23 mouse cellular contexts compared by ENCODE assay signal in genomic region chr3:27735113-27735512, GRCm38 (mm10). TPM values are rescaled to one million over a fixed set of nuclear protein-coding genes. Genes with fewer than 3 reads are reported as not detected.
DNase-seq lines count a peak whose midpoint lies in the region; ATAC-seq lines count a peak whose summit lies in the region.
"Had no signal": no experiment of that assay in that cellular context is flagged by ENCODE, and none has a peak within 500 bp of the region (broad histone marks: within the 10 kb centered on the region; RNA-seq: fewer than 3 reads in every experiment).

No protein-coding gene starts in this region.

- no peak overlapping the region for H3K4me3 ChIP-seq in lung, embryonic 15.5 days
- H3K4me3 ChIP-seq: embryonic facial prominence, embryonic 13.5 days; embryonic facial prominence, embryonic 15.5 days; erythroblast, embryonic 14.5 days; forebrain, embryonic 10.5 days; forebrain, embryonic 12.5 days had no signal

- 73% methylated on average over 5 of the region's 5 CpGs for WGBS in lung, embryonic 15.5 days

- no peak overlapping the region for H3K4me2 ChIP-seq in lung, embryonic 15.5 days
- H3K4me2 ChIP-seq: embryonic facial prominence, embryonic 13.5 days; embryonic facial prominence, embryonic 15.5 days; forebrain, embryonic 12.5 days had no signal

- no peak for DNase-seq in lung, postnatal 36 days
- no peak for DNase-seq in spleen, postnatal 4 days (ENCODE audit: low spot score in 2 of 2)
- no peak for DNase-seq in left cerebral cortex, postnatal 25 days (ENCODE audit: low spot score in 2 of 2)
- DNase-seq: adrenal gland, adult 2 months; adrenal gland, postnatal 10 days; adrenal gland, postnatal 25 days; cerebellum, adult 11 months; cerebellum, adult 18-20 months; cerebellum, adult 8-10 months; cerebellum, adult 9-11 months; cerebellum, postnatal 14 days; cerebellum, postnatal 36 days; embryo, embryonic 11 days had no signal

- ATAC-seq in lung, embryonic 15.5 days (ENCODE audit: borderline replicate concordance, extremely low read depth, low FRiP score, low TSS enrichment), result no peak
- ATAC-seq in granulocyte monocyte progenitor cell, adult 5-6 weeks (replicated peaks; ENCODE audit: poor library complexity, severe bottlenecking), result peak; percentile 83
- peak; percentile 64; the same call in 1 of the 2 replicates for ATAC-seq in megakaryocyte, adult 5-6 weeks (ENCODE audit: poor library complexity, severe bottlenecking)
- ATAC-seq: forebrain, embryonic 14.5 days had no signal

- H3K27me3 ChIP-seq in lung, embryonic 15.5 days, result no peaks in the 10 kb centered on the region
- H3K27me3 ChIP-seq: embryonic facial prominence, embryonic 13.5 days; embryonic facial prominence, embryonic 15.5 days; forebrain, embryonic 12.5 days had no signal

- H3K27ac ChIP-seq in lung, embryonic 15.5 days, result peak overlapping the region; percentile 55; the same call in 1 of the 2 replicates
- H3K27ac ChIP-seq: embryonic facial prominence, embryonic 13.5 days; embryonic facial prominence, embryonic 15.5 days; forebrain, embryonic 10.5 days; forebrain, embryonic 12.5 days had no signal

- no peaks in the 10 kb centered on the region for H3K9me3 ChIP-seq in lung, embryonic 15.5 days
- H3K9me3 ChIP-seq: embryonic facial prominence, embryonic 13.5 days; embryonic facial prominence, embryonic 15.5 days; forebrain, embryonic 10.5 days; forebrain, embryonic 12.5 days had no signal

- H3K4me1 ChIP-seq in lung, embryonic 15.5 days, result peaks cover 9% of the 10 kb centered on the region
- H3K4me1 ChIP-seq: embryonic facial prominence, embryonic 15.5 days had no signal

- no peak overlapping the region for H3K9ac ChIP-seq in lung, embryonic 15.5 days
- H3K9ac ChIP-seq: embryonic facial prominence, embryonic 13.5 days; embryonic facial prominence, embryonic 15.5 days; forebrain, embryonic 12.5 days had no signal

- intact Hi-C loops in left cerebral cortex, postnatal 25 days (cut with DNase I), result no loop called here

- H3K36me3 ChIP-seq in lung, embryonic 15.5 days, result no peaks in the 10 kb centered on the region
- H3K36me3 ChIP-seq: embryonic facial prominence, embryonic 13.5 days; embryonic facial prominence, embryonic 15.5 days; forebrain, embryonic 10.5 days; forebrain, embryonic 12.5 days had no signal

RNA-seq across cellular contexts. Expression of gene Fndc3b, which starts 24.0 kb away (rescaled TPM):
- 33.5 and 35.7 TPM in 2 replicates for polyA plus RNA-seq in lung, embryonic 15.5 days (2015; fragmentation: Nextera tagmentation; extraction: Ambion mirVana)
- 48.8 and 58.5 TPM in 2 replicates for total RNA-seq in granulocyte monocyte progenitor cell, adult 5-6 weeks (2014; fragmentation: Nextera tagmentation)
- total RNA-seq in granulocyte monocyte progenitor cell, adult 5-6 weeks (2017), result 21.3 and 24.0 TPM in 2 replicates
- total RNA-seq in megakaryocyte, adult 5-6 weeks (2015), result 23.6 and 29.8 TPM in 2 replicates
- 13.0 and 13.9 TPM in 2 replicates for total RNA-seq in megakaryocyte, adult 5-6 weeks (2017)
- 10 to 100 TPM; 26.5 to 30.0 TPM for total RNA-seq in left cerebral cortex, postnatal 25 days (2021)
- total RNA-seq: MEL had no signal
